Mouse (Mus musculus) midbrain, embryonic 13.5 days (tissue): Measurements from ENCODE around the gene Slco3a1. TPM values are rescaled to one million over a fixed set of nuclear protein-coding genes. Genes with fewer than 3 reads are reported as not detected.

ENCODE experiments used
- ATAC-seq: fragments of 200-750 bp; cut with Nextera tagmentation; 2 replicates; pipeline ENCODE4 v1.8.0; 2017; ENCODE audit warnings: mild to moderate bottlenecking, moderate TSS enrichment, moderate library complexity
- H3K27ac ChIP-seq: fragments of 300-500 bp; sonication (generic); 2 replicates; pipeline ENCODE4 v1.5.1; 2015; ENCODE audit warnings: inconsistent platforms, mild to moderate bottlenecking, moderate library complexity
- H3K27me3 ChIP-seq: fragments of 300-500 bp; sonication (generic); 2 replicates; pipeline ENCODE4 v1.6.1; 2015; ENCODE audit warnings: mild to moderate bottlenecking, inconsistent platforms
- H3K36me3 ChIP-seq: fragments of 300-500 bp; sonication (generic); 2 replicates; pipeline ENCODE4 v1.6.1; 2015; ENCODE audit warnings: mild to moderate bottlenecking, inconsistent platforms
- H3K4me1 ChIP-seq: fragments of 300-500 bp; sonication (generic); replicated peaks from 2 replicates; pipeline ENCODE4 v1.6.1; 2015; ENCODE audit warnings: inconsistent platforms
- H3K4me2 ChIP-seq: fragments of 300-500 bp; sonication (generic); replicated peaks from 2 replicates; pipeline ENCODE4 v1.6.1; 2015; ENCODE audit warnings: moderate library complexity, mild to moderate bottlenecking, inconsistent platforms
- H3K4me3 ChIP-seq: fragments of 300-500 bp; sonication (generic); replicated peaks from 2 replicates; pipeline ENCODE4 v1.5.1; 2015; ENCODE audit warnings: mild to moderate bottlenecking, inconsistent platforms
- H3K9ac ChIP-seq: fragments of 300-500 bp; sonication (generic); replicated peaks from 2 replicates; pipeline ENCODE4 v1.6.1; 2015; ENCODE audit warnings: mild to moderate bottlenecking, inconsistent platforms
- H3K9me3 ChIP-seq: fragments of 300-500 bp; sonication (generic); 2 replicates; pipeline ENCODE4 v1.6.1; 2016; ENCODE audit warnings: mild to moderate bottlenecking, inconsistent platforms
- WGBS: fragments of 180-500 bp; shearing (Covaris S2); methylation state at CpG from one replicate; pipeline ENCODE4 v1.1.7; 2015; 5-methylcytosine and 5-hydroxymethylcytosine counted together
- polyA plus RNA-seq: library from polyadenylated mRNA; unstranded; fragments of >200 nt; fragmentation: Nextera tagmentation; extraction: Ambion mirVana; gene quantifications from 2 replicates; pipeline ENCODE4 v1.2.1, GENCODE M21; 2015

The Slco3a1 gene
- polyA plus RNA-seq, 1 experiment from 2014 or later = 22.8 TPM

DNA sequence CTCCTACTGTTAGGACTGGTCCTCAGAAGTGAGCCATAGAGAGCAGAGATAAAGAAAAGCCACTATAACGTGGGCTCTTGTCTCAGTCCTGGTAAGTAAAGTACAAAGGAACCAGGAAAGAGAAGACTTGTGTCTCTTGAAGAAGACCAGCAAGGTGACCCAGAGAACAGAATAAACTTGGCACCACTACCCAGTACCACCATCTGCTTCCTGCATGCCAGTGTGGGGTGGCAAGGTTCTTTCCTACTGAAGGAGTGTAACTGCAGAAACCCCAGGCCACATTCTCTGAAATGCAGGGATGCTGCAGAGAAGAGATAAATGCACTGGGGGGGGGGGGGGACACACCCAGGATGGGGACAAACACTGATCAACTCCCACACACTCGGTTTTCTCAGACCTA, 29.0 kb downstream of the Slco3a1 start:
- no peak for ATAC-seq
- Histone ChIP-seq H3K9ac (no peak overlapping the region), H3K4me2 (no peak overlapping the region), H3K9me3 (no peaks in the 10 kb centered on the region), H3K4me1 (peaks cover 24% of the 10 kb centered on the region), H3K36me3 (no peaks in the 10 kb centered on the region), H3K4me3 (no peak overlapping the region), H3K27me3 (peaks cover 22% of the 10 kb centered on the region), H3K27ac (no peak overlapping the region)
- WGBS = 68% methylated on average over 2 of the region's 2 CpGs

DNA sequence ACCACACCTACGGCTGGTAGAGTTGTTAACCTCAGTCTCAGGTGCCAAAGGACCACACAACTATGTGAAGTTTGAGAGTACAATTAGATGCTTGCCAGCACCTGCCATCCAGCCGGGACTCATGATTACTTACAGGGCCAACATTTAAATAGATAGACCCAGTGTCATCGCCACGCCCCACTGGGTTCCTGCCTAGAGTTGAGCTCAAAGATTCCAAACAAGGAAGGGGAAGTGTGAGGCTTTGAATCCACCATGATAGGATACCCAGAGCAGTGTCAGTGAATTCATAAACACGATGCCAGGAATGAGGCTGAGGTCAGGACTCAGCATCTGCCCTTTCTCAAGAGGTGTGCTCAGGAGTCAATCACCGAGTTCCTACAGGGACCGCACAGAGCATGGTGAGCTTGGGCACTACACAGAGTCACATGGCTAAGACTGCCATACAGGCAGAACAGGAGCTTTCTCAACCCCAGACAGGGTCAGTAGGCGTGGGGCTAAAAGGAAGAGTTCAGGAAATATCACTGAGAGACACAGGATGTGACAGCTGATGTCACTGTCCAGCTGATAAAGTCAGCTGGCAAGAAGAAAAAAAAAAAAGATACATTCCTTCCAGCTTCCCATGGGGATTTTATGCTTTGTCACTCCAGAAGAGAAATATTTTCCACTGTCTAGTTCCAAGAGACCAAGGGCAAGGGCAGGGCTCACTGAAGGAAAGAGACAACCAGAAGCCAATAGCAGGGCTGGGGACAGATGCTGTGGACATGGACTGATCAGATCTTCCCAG, 30.2 kb downstream of the Slco3a1 start:
- H3K27me3 ChIP-seq = peaks cover 22% of the 10 kb centered on the region
- H3K4me3 ChIP-seq = no peak overlapping the region
- no peak for ATAC-seq
- H3K4me2 ChIP-seq = no peak overlapping the region
- no peaks in the 10 kb centered on the region for H3K9me3 ChIP-seq
- no peaks in the 10 kb centered on the region for H3K36me3 ChIP-seq
- H3K27ac ChIP-seq = no peak overlapping the region
- H3K4me1 ChIP-seq = peaks cover 14% of the 10 kb centered on the region
- WGBS = 89% methylated on average over 8 of the region's 8 CpGs
- no peak overlapping the region for H3K9ac ChIP-seq

DNA sequence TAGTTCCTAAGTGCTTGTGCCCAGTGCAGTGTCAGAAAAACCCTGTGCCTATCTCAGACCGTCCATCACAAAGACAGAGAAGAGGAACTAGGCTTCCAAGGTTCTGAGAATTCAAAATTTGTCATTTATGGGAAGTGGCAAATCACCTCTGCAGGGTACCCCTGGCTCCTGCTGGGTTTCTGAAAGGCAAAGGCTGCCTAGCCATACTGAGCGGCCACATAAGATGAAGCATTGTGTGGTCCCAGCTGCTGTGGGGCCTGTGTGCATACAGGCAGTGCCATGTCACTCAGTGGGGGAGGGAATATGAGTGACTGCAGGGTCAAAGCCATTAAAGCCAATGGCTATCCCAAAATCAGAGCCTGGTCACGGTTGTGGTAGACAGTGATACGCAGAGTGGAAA, 31.5 kb downstream of the Slco3a1 start:
- peaks cover 22% of the 10 kb centered on the region for H3K27me3 ChIP-seq
- H3K9me3 ChIP-seq = no peaks in the 10 kb centered on the region
- no peaks in the 10 kb centered on the region for H3K36me3 ChIP-seq
- peak; percentile 65; the same call in 1 of the 2 replicates for ATAC-seq
- no peak overlapping the region for H3K4me2 ChIP-seq
- WGBS = 43% methylated on average over 4 of the region's 4 CpGs
- H3K4me1 ChIP-seq = peaks cover 14% of the 10 kb centered on the region
- no peak overlapping the region for H3K4me3 ChIP-seq
- H3K27ac ChIP-seq = no peak overlapping the region
- H3K9ac ChIP-seq = no peak overlapping the region

DNA sequence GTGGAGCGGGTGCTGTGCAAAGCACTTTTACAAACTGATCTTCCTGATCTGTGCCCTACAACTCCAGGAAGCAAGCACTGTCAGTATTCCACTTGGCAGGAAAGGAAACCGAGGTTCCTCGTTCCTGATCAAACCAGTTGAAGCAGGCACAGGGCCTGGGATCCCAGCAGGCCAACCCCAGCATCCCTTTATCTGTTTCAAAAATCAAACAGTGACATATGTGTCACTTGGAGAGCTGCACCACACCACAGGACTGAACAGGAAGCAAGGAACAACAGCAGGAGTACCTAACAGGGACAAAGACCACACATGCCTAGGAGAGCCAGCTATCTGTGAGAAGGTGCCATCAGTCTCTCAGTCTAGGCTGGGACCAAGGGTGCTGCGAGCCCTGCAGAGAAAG, 32.3 kb downstream of the Slco3a1 start:
- no peak overlapping the region for H3K4me3 ChIP-seq
- H3K4me2 ChIP-seq = no peak overlapping the region
- ATAC-seq = no peak
- H3K4me1 ChIP-seq = peaks cover 14% of the 10 kb centered on the region
- H3K27me3 ChIP-seq = peaks cover 22% of the 10 kb centered on the region
- no peak overlapping the region for H3K9ac ChIP-seq
- peak overlapping the region; percentile 19; the same call in 1 of the 2 replicates for H3K27ac ChIP-seq
- 74% methylated on average over 4 of the region's 4 CpGs for WGBS
- no peaks in the 10 kb centered on the region for H3K36me3 ChIP-seq
- H3K9me3 ChIP-seq = no peaks in the 10 kb centered on the region

DNA sequence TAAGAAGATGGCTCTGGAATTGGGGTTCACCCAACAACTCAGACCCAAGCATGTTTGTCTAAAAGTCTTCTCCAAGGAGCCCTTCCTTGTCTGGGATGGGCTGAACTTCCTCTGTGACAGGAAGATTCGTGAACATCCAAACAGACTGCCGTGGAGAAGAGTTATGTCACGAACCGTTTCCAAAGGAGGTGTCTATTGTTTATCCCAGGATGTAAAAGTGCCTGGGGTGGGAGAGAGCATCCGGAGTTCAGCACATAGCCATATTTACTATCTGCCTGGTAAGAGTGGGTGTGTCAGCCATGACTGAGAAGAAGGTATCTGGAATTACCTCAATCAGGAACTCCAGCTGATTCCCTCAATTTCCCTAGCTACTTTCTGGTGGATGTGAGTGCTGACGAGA, 35.2 kb downstream of the Slco3a1 start:
- 83% methylated on average over 6 of the region's 6 CpGs for WGBS

DNA sequence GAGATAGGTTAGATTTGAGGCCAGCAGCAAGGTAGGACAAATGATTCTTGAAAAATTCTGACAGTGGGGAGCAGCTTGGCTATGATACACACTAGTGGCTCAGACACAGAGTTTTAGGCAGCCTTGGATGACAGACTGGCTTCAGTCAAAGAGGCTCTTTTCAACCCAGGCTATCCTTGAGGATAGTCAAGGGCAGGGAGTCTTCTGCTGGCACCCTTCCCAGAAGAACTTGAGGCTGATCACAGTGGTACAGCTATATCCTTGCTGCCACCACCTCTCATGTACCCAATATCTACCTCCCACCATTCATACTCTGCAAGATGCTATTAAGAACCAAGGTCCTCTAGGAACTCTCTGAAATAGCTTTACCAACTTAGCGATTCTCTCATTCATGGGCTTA, 35.8 kb downstream of the Slco3a1 start:
- peaks cover 20% of the 10 kb centered on the region for H3K4me1 ChIP-seq
- 98% methylated on average over 1 of the region's 1 CpGs for WGBS
- no peak overlapping the region for H3K4me2 ChIP-seq
- 0 out of 2 replicates have a peak, but pooled peaks cover 5% of the 10 kb centered on the region for H3K27me3 ChIP-seq
- H3K36me3 ChIP-seq = no peaks in the 10 kb centered on the region
- ATAC-seq = no peak
- no peak overlapping the region for H3K27ac ChIP-seq
- no peak overlapping the region for H3K4me3 ChIP-seq
- H3K9ac ChIP-seq = no peak overlapping the region
- H3K9me3 ChIP-seq = no peaks in the 10 kb centered on the region

More for the DNA sequence above, 35.2 kb downstream of the Slco3a1 start:
- no peak overlapping the region for H3K27ac ChIP-seq
- H3K4me3 ChIP-seq = no peak overlapping the region
- no peak for ATAC-seq
- H3K27me3 ChIP-seq = peaks cover 10% of the 10 kb centered on the region; the same call in 1 of the 2 replicates
- no peaks in the 10 kb centered on the region for H3K9me3 ChIP-seq
- no peak overlapping the region for H3K4me2 ChIP-seq
- no peak overlapping the region for H3K9ac ChIP-seq
- no peaks in the 10 kb centered on the region for H3K36me3 ChIP-seq
- H3K4me1 ChIP-seq = peaks cover 20% of the 10 kb centered on the region

DNA sequence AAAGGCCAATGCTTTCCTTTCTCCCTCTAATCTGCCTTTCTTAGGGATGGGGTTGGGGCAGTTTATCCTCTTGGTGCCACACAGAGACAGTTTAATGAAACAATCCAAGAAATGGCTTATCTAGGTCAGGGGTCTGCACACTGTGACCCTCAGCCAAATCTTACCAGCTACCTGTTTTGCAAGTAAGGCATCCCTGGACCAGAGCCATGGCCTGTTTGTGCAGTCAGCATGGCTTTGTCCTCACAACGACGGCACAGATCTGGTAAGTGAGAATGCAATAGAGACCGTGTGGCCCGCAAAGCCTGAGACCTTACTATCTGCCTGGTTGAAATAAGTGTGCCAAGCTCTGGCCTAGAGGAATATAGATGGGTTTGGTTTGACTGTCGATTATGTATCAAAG, 36.3 kb downstream of the Slco3a1 start:
- H3K9ac ChIP-seq = no peak overlapping the region
- no peaks in the 10 kb centered on the region for H3K36me3 ChIP-seq
- no peak overlapping the region for H3K4me2 ChIP-seq
- no peak for ATAC-seq
- WGBS = 92% methylated on average over 5 of the region's 5 CpGs
- H3K27ac ChIP-seq = no peak overlapping the region
- 0 out of 2 replicates have a peak, but pooled peaks cover 5% of the 10 kb centered on the region for H3K27me3 ChIP-seq
- H3K4me1 ChIP-seq = peaks cover 20% of the 10 kb centered on the region
- H3K9me3 ChIP-seq = no peaks in the 10 kb centered on the region
- no peak overlapping the region for H3K4me3 ChIP-seq

DNA sequence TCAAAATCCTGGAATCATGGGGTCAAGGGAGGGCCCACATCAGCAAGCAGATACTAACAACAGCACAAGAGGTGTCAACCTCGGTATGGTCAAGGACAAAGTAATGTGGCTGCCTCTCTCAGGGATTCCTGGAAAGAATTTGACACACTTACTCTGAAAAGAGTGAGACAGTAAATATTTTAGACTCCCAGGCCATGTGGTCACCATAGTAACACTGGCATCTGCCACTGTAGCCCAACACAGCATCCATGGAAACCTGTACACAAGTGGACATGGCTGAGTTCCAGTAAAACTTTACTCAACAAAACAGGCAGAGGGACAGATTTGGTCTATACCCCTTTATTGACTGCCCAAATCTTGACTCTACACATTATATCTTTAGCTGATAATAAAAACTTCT, 43.9 kb downstream of the Slco3a1 start:
- no peak overlapping the region for H3K9ac ChIP-seq
- no peaks in the 10 kb centered on the region for H3K9me3 ChIP-seq
- 74% methylated on average over 1 of the region's 1 CpGs for WGBS
- H3K4me2 ChIP-seq = no peak overlapping the region
- H3K4me3 ChIP-seq = no peak overlapping the region
- H3K27me3 ChIP-seq = peaks cover 9% of the 10 kb centered on the region
- peaks cover 9% of the 10 kb centered on the region for H3K4me1 ChIP-seq
- ATAC-seq = no peak
- H3K27ac ChIP-seq = no peak overlapping the region
- no peaks in the 10 kb centered on the region for H3K36me3 ChIP-seq

DNA sequence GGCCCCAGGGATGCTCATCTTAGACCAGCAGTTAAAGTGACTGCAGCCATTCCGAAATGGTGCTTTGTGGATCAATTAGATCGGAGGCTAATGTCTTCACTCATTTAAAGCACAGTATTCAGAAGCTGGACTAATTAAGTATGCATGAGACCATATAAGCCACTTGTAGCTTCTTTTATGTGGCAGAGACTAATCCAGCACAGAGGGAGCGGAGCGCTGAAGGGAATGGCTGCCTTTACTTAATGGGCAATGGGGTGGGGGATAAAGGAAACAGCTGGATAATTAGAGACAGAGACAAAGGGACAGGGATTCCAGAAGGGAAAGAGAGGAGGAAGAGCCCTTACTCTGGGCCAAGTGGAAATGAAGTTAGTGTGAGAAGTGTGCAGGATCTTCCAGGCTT, 46.4 kb downstream of the Slco3a1 start:
- WGBS = 14% methylated on average over 4 of the region's 4 CpGs
- Histone ChIP-seq H3K4me1 (peaks cover 9% of the 10 kb centered on the region), H3K4me3 (no peak overlapping the region), H3K9me3 (no peaks in the 10 kb centered on the region), H3K27ac (no peak overlapping the region), H3K4me2 (no peak overlapping the region), H3K27me3 (peaks cover 17% of the 10 kb centered on the region), H3K9ac (no peak overlapping the region), H3K36me3 (peaks cover 7% of the 10 kb centered on the region; the same call in 1 of the 2 replicates)
- peak; percentile 59 for ATAC-seq

DNA sequence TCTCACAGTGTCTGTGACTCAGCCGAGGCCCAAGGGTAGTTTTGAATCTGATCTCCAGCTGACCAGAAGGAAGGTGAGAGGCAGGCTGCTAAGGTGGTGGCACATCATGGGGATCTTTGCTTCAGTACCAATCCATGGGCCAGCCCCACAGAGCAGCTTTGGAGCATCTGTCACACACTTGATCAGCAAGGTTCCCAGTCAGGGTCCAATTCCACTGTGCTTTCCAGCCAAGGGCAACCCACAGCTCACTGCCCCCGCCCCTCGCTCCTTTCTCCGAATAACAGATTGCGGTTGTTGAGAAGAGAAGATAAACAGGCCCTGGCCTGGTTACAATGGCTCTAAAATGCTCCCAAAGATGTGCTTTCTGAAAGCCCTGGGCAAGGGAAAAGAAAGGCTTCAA, 47.7 kb downstream of the Slco3a1 start:
- H3K4me2 ChIP-seq = no peak overlapping the region
- H3K4me3 ChIP-seq = no peak overlapping the region
- H3K9ac ChIP-seq = no peak overlapping the region
- ATAC-seq = no peak
- peaks cover 9% of the 10 kb centered on the region for H3K4me1 ChIP-seq
- H3K9me3 ChIP-seq = no peaks in the 10 kb centered on the region
- peaks cover 7% of the 10 kb centered on the region; the same call in 1 of the 2 replicates for H3K36me3 ChIP-seq
- H3K27me3 ChIP-seq = peaks cover 18% of the 10 kb centered on the region
- H3K27ac ChIP-seq = no peak overlapping the region
- WGBS = 87% methylated on average over 5 of the region's 5 CpGs

DNA sequence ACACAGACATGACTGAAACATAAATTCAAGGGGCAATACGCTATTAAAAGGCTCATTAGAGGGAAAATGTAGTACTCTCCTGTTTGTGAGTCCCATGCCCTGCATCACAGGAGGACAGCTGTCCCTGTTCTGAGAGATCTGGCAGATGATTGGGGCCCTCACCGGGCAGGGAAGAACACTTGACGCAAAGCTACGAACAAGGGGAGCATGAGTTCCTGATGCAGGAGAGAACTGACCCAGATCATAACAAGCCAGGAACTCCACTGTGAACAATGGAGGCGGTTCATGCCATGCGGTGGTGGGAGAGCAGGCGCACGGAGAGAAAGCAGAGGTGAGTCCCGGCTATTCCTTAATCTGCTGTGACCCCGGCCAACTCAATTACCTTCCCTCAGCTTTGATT, 48.9 kb downstream of the Slco3a1 start:
- H3K4me1 ChIP-seq = peaks cover 9% of the 10 kb centered on the region

DNA sequence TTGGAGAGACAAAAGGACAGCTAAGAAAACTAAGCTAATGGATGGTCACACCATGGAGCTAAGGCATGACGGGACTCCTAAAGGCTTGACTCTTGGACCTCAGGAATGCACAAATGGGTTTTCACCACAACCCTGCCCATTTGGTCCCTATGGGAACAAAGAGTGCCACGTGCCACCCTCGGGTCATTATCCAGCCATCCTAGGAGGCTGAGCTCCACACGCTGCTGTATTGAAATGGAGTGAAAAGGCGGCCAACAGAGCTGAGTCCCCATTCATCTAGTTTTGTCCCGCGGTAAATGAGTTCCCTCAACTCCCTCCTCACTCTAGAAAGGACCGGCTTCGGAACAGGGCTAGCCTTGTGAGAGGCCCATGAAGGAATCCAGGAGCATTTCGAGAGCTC, 53.4 kb downstream of the Slco3a1 start:
- 0 out of 2 replicates have a peak, but pooled peaks have one; percentile 37 for ATAC-seq

More for the DNA sequence above, 48.9 kb downstream of the Slco3a1 start:
- Histone ChIP-seq H3K9me3 (no peaks in the 10 kb centered on the region), H3K27me3 (peaks cover 18% of the 10 kb centered on the region), H3K27ac (no peak overlapping the region), H3K36me3 (peaks cover 7% of the 10 kb centered on the region; the same call in 1 of the 2 replicates), H3K4me3 (no peak overlapping the region), H3K9ac (no peak overlapping the region), H3K4me2 (no peak overlapping the region)
- 66% methylated on average over 10 of the region's 10 CpGs for WGBS
- no peak for ATAC-seq

More for the DNA sequence above, 53.4 kb downstream of the Slco3a1 start:
- H3K36me3 ChIP-seq = peaks cover 7% of the 10 kb centered on the region; the same call in 1 of the 2 replicates
- 24% methylated on average over 10 of the region's 10 CpGs for WGBS
- H3K9me3 ChIP-seq = no peaks in the 10 kb centered on the region
- H3K4me1 ChIP-seq = no peaks in the 10 kb centered on the region
- H3K9ac ChIP-seq = no peak overlapping the region
- H3K27ac ChIP-seq = no peak overlapping the region
- peaks cover 14% of the 10 kb centered on the region for H3K27me3 ChIP-seq
- no peak overlapping the region for H3K4me3 ChIP-seq
- H3K4me2 ChIP-seq = no peak overlapping the region
